Mouse (Mus musculus) forebrain, embryonic 11.5 days (tissue): ENCODE results near the gene Cnot6. TPM values are rescaled to one million over a fixed set of nuclear protein-coding genes. Genes with fewer than 3 reads are reported as not detected.

ENCODE experiments used
- polyA plus RNA-seq: library from polyadenylated mRNA; unstranded; fragments of >200 nt; fragmentation: Nextera tagmentation; extraction: Ambion mirVana; gene quantifications from 2 replicates; pipeline ENCODE4 v1.2.1, GENCODE M21; 2014

Gene Cnot6
- polyA plus RNA-seq, 1 experiment from 2014 or later = 55.3 TPM

Other genes starting within 250 kb of the Cnot6 start
- not detected in 2 replicates for gene Olfr1386, start 247.7 kb downstream of the Cnot6 start, polyA plus RNA-seq
- not detected in 2 replicates for gene Olfr1385, start 223.7 kb downstream of the Cnot6 start, polyA plus RNA-seq
- gene Olfr1384, start 206.0 kb downstream of the Cnot6 start, polyA plus RNA-seq = not detected in 2 replicates
- gene Olfr1383, start 193.1 kb downstream of the Cnot6 start, polyA plus RNA-seq = not detected in 2 replicates
- gene Olfr1382, start 184.5 kb downstream of the Cnot6 start, polyA plus RNA-seq = not detected in 2 replicates
- not detected in 2 replicates for gene Olfr1381, start 169.3 kb downstream of the Cnot6 start, polyA plus RNA-seq
- not detected in 2 replicates for gene Olfr1380, start 155.8 kb downstream of the Cnot6 start, polyA plus RNA-seq
- gene Flt4, start 103.5 kb downstream of the Cnot6 start, polyA plus RNA-seq = 4.1 and 4.2 TPM in 2 replicates
- not detected in 2 replicates for gene Scgb3a1, start 49.1 kb downstream of the Cnot6 start, polyA plus RNA-seq
- 11.2 and 14.1 TPM in 2 replicates for gene Gfpt2, start 81.5 kb upstream of the Cnot6 start, polyA plus RNA-seq
- 41.4 and 42.9 TPM in 2 replicates for gene Mapk9, start 134.0 kb upstream of the Cnot6 start, polyA plus RNA-seq
- 1.2 and 1.6 TPM in 2 replicates for gene Rasgef1c, start 189.1 kb upstream of the Cnot6 start, polyA plus RNA-seq